Mouse (Mus musculus) ES-E14 (cell line): Measurements from ENCODE around the gene Nlrp9c.
A peak's percentile ranks its signal among the peaks of the same experiment; 100 is the strongest.

Experiments used
- CHD2 ChIP-seq: IDR thresholded peaks from 2 replicates; pipeline ENCODE4 v1.6.1; 2014; ENCODE audit warnings: mild to moderate bottlenecking, low read depth, low read length, inconsistent platforms
- MAFK ChIP-seq: IDR thresholded peaks from 2 replicates; pipeline ENCODE4 v1.6.1; 2014; ENCODE audit warnings: mild to moderate bottlenecking, low read depth, low read length, inconsistent platforms; ENCODE audit not compliant: insufficient read depth
- ZC3H11A ChIP-seq: IDR thresholded peaks from 2 replicates; pipeline ENCODE4 v1.6.1; 2012; ENCODE audit warnings: low read depth, mild to moderate bottlenecking, inconsistent platforms, low read length, borderline replicate concordance
- ZNF384 ChIP-seq: IDR thresholded peaks from 2 replicates; pipeline ENCODE4 v1.6.1; 2012; ENCODE audit warnings: low read depth, low read length, inconsistent platforms

DNA sequence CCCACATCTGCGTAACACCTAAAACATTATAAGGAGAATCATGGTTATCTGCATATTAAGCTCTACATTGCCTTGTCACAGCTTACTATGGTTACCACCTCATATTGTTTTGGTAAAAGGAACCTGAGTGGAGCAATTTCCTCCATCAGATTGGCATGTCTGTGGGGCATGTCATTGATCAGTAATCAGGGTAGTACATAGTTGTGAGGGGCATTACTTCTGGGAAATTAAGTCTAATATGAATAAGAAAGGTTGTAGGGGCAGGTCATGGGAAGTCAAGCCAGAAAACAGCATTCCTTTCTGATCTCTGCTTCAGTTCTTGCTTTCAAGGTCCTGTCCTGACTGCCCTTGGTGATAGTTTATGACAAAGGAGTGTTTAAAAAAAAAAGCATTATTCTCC lies 22.7 kb downstream of the Nlrp9c start:
- TF ChIP-seq MAFK (no peak), ZC3H11A (no peak), CHD2 (no peak), ZNF384 (peak; percentile 44; the same call in 1 of the 2 replicates)
